Comparison of ENCODE assay signal across 25 mouse cellular contexts in the genomic region with DNA sequence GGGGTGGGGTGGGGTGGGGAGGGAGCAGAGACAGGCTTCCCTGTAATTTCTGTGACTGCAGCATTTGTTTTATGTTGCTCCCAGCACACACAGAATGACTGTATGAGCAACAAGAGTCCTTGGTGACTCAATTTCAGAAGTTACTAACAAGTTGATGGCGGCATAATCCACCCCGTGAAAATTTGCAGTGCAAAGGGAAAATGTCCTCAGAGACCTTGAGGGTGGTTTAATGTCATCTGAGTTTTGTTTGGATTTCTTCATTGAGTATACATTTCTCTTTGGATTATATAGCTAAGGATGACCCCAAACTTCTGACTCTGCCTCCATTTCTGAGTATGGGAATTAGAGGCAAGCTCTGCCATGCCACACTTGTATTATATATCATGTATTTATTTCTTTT. TPM values are rescaled to one million over a fixed set of nuclear protein-coding genes. Genes with fewer than 3 reads are reported as not detected.
DNase-seq lines count a peak whose midpoint lies in the region; ATAC-seq lines count a peak whose summit lies in the region.
"Had no signal": no experiment of that assay in that cellular context is flagged by ENCODE, and none has a peak within 500 bp of the region (broad histone marks: within the 10 kb centered on the region; RNA-seq: fewer than 3 reads in every experiment).

TSS of gene Olfr769 (minus strand) at position 101 of the 400 bp plus-strand sequence.

- H3K36me3 ChIP-seq in hindbrain, embryonic 12.5 days, result no peaks in the 10 kb centered on the region
- H3K36me3 ChIP-seq: embryonic facial prominence, embryonic 10.5 days; embryonic facial prominence, embryonic 12.5 days; forebrain, embryonic 15.5 days; G1E had no signal

- H3K4me3 ChIP-seq in hindbrain, embryonic 12.5 days, result no peak within 1 kb of the TSS
- H3K4me3 ChIP-seq: embryonic facial prominence, embryonic 10.5 days; embryonic facial prominence, embryonic 12.5 days; forebrain, embryonic 13.5 days; forebrain, embryonic 15.5 days had no signal

- no peaks in the 10 kb centered on the region for H3K4me1 ChIP-seq in hindbrain, embryonic 12.5 days
- H3K4me1 ChIP-seq: embryonic facial prominence, embryonic 10.5 days; embryonic facial prominence, embryonic 12.5 days; forebrain, embryonic 13.5 days; forebrain, embryonic 15.5 days had no signal

- no peaks in the 10 kb centered on the region for H3K27me3 ChIP-seq in hindbrain, embryonic 12.5 days
- H3K27me3 ChIP-seq: CH12.LX; embryonic facial prominence, embryonic 12.5 days; forebrain, embryonic 13.5 days; forebrain, embryonic 15.5 days had no signal

- no peak within 1 kb of the TSS for H3K4me2 ChIP-seq in hindbrain, embryonic 12.5 days (replicated peaks)
- H3K4me2 ChIP-seq: embryonic facial prominence, embryonic 12.5 days; forebrain, embryonic 13.5 days; forebrain, embryonic 15.5 days had no signal

- WGBS in hindbrain, embryonic 12.5 days, result 86% methylated on average over 2 of the region's 2 CpGs

- peak; percentile 13 to 58 for DNase-seq in adrenal gland, adult (ENCODE audit: inconsistent age in 2 of 2, low spot score in 1 of 2)
- no peak for DNase-seq in adrenal gland, postnatal 25 days
- peak; percentile 6 for DNase-seq in adrenal gland, adult 8-10 months
- DNase-seq in adrenal gland, adult 18-20 months (ENCODE audit: low spot score in 2 of 2), result no peak
- peak; percentile 14 to 17 for DNase-seq in adrenal gland, postnatal 36 days
- DNase-seq: B cell, adult 2 months; cerebellum, adult 11-12 months; cerebellum, adult 2 months; cerebellum, adult 9-10 months; cerebellum, postnatal 10 days; cerebellum, postnatal 25 days; forebrain, postnatal 0 days had no signal

- ATAC-seq in hindbrain, embryonic 12.5 days (ENCODE audit: low FRiP score), result no peak
- ATAC-seq: activated CD4-positive, CD25-positive, alpha-beta regulatory T cell, adult 4 months; CD4-positive, CD25-positive, alpha-beta regulatory T cell, adult 4 months; forebrain, embryonic 13.5 days; forebrain, embryonic 15.5 days; forebrain, postnatal 0 days; Patski had no signal

- no peaks in the 10 kb centered on the region for H3K9me3 ChIP-seq in hindbrain, embryonic 12.5 days (replicated peaks)
- H3K9me3 ChIP-seq: embryonic facial prominence, embryonic 10.5 days; embryonic facial prominence, embryonic 12.5 days; forebrain, embryonic 13.5 days; forebrain, embryonic 15.5 days; G1E had no signal

- no peak within 1 kb of the TSS for H3K9ac ChIP-seq in hindbrain, embryonic 12.5 days
- H3K9ac ChIP-seq: embryonic facial prominence, embryonic 12.5 days; forebrain, embryonic 13.5 days; forebrain, embryonic 15.5 days; forebrain, postnatal 0 days had no signal

- H3K27ac ChIP-seq in hindbrain, embryonic 12.5 days, result no peak within 1 kb of the TSS
- H3K27ac ChIP-seq: embryonic facial prominence, embryonic 10.5 days; embryonic facial prominence, embryonic 12.5 days; forebrain, embryonic 13.5 days; forebrain, embryonic 15.5 days had no signal

RNA-seq across cellular contexts. Expression of gene Olfr769, which starts in this region (rescaled TPM):
- total RNA-seq in adrenal gland, postnatal 25 days (2021), result not detected in 2 replicates
- not detected for total RNA-seq in adrenal gland, adult 8-10 months (2022)
- total RNA-seq in adrenal gland, adult 18-20 months (2021), result not detected
- not detected for total RNA-seq in adrenal gland, postnatal 36 days (2021)
- not detected in 2 replicates for polyA plus RNA-seq in hindbrain, embryonic 12.5 days (2016; fragmentation: Nextera tagmentation; extraction: Ambion mirVana)
- total RNA-seq: CH12.LX; forebrain, postnatal 0 days; G1E; gastrocnemius, adult 18-20 months had no signal
- polyA plus RNA-seq: CD4-positive, CD25-positive, alpha-beta regulatory T cell, adult 4 months; cerebellum, adult 2 months; cortical plate, adult 2 months; embryonic facial prominence, embryonic 10.5 days; embryonic facial prominence, embryonic 12.5 days; forebrain, embryonic 11.5 days; forebrain, embryonic 13.5 days; forebrain, embryonic 15.5 days; forebrain, postnatal 0 days; G1E; Patski had no signal

Comparison
In these comparisons a context has a peak if more than half of its experiments do, and no peak if none do; other contexts are left out.
1. DNase-seq: peak in adrenal gland, adult (2 of 2); none in adrenal gland, postnatal 25 days (single experiment) and adrenal gland, adult 18-20 months (0 of 2).
2. Peak in DNase-seq in adrenal gland, adult 8-10 months; RNA of the gene not detected or under 1 TPM.
3. Peak in DNase-seq in adrenal gland, postnatal 36 days; RNA of the gene not detected or under 1 TPM.